ENCODE assay signal across 8 mouse cellular contexts in the genomic region with DNA sequence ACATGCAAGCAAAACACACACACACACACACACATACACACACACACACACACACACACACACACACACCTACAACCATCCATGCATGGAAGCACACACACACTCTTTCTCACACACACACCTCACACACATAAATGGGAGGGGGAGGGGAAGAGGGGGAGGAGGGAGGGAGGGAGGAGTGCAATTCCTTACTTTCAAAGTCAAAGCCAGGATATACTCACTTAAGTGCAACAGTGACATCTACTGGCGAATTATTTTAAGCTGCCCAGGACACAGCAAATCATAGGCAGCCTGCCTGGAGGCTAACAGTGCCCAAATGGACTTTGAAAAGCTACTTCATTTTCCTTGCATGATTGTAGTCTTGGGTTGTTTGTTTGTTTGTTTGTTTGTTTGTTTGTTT.
A peak's percentile ranks its signal among the peaks of the same experiment; 100 is the strongest.
DNase-seq lines count a peak whose midpoint lies in the region; ATAC-seq and TF ChIP-seq lines count a peak whose summit lies in the region.

No protein-coding gene starts in this region.

- H3K4me1 ChIP-seq in cortical plate, adult 2 months (ENCODE audit: control insufficient read depth, insufficient read depth, low read length): no peaks in the 10 kb centered on the region
- no peaks in the 10 kb centered on the region; the same call in 1 of the 2 replicates for H3K4me1 ChIP-seq in kidney, embryonic 14.5 days (ENCODE audit: control insufficient read depth, insufficient read depth, low read length)
- H3K4me1 ChIP-seq in limb, embryonic 12.5 days (replicated peaks): peaks cover 19% of the 10 kb centered on the region
- H3K4me1 ChIP-seq in midbrain, embryonic 16.5 days (ENCODE audit: control insufficient read depth, insufficient read depth, low read length): no peaks in the 10 kb centered on the region; the same call in 1 of the 2 replicates

- H3K27me3 ChIP-seq in kidney, embryonic 14.5 days (ENCODE audit: control insufficient read depth, insufficient read depth, low read length): no peaks in the 10 kb centered on the region
- no peaks in the 10 kb centered on the region for H3K27me3 ChIP-seq in limb, embryonic 12.5 days
- H3K27me3 ChIP-seq in midbrain, embryonic 16.5 days (ENCODE audit: control insufficient read depth, insufficient read depth, low read depth, low read length): no peaks in the 10 kb centered on the region

- 0% methylated on average over 1 of the region's 1 CpGs for WGBS in kidney, embryonic 14.5 days
- WGBS in limb, embryonic 12.5 days: 0% methylated on average over 1 of the region's 1 CpGs
- 0% methylated on average over 1 of the region's 1 CpGs for WGBS in midbrain, embryonic 16.5 days

- peak; percentile 75 for DNase-seq in 416B (ENCODE audit: low read depth)
- DNase-seq in NIH3T3 (ENCODE audit: low read depth): peak; percentile 96
- peak; percentile 73 for DNase-seq in heart, adult 8-10 months (ENCODE audit: low spot score)
- peak; percentile 8 for DNase-seq in thymus, postnatal 25 days

- no peak overlapping the region for H3K27ac ChIP-seq in cortical plate, adult 2 months (ENCODE audit: insufficient read depth, low read length)
- no peak overlapping the region for H3K27ac ChIP-seq in kidney, embryonic 14.5 days (ENCODE audit: low read depth, low read length)
- H3K27ac ChIP-seq in limb, embryonic 12.5 days: no peak overlapping the region
- no peak overlapping the region for H3K27ac ChIP-seq in midbrain, embryonic 16.5 days (ENCODE audit: low read length)

- peak; percentile 65 for TF ChIP-seq CTCF in cortical plate, adult 2 months (IDR thresholded peaks at IDR 0.05; ENCODE audit: extremely low read depth, insufficient read depth, low read length)

- no peak overlapping the region for H3K4me2 ChIP-seq in kidney, embryonic 14.5 days (replicated peaks; ENCODE audit: low read depth, low read length)
- no peak overlapping the region for H3K4me2 ChIP-seq in limb, embryonic 12.5 days
- no peak overlapping the region for H3K4me2 ChIP-seq in midbrain, embryonic 16.5 days (ENCODE audit: low read length)

- TF ChIP-seq POLR2A in cortical plate, adult 2 months (IDR thresholded peaks at IDR 0.05; ENCODE audit: extremely low read depth, insufficient read depth, low read length): no peak

- no peak overlapping the region for H3K9ac ChIP-seq in kidney, embryonic 14.5 days (ENCODE audit: low read depth, low read length)
- H3K9ac ChIP-seq in limb, embryonic 12.5 days (replicated peaks): no peak overlapping the region
- H3K9ac ChIP-seq in midbrain, embryonic 16.5 days (ENCODE audit: low read depth, low read length): no peak overlapping the region

- no peaks in the 10 kb centered on the region for H3K9me3 ChIP-seq in kidney, embryonic 14.5 days (ENCODE audit: control insufficient read depth, low read length)
- no peaks in the 10 kb centered on the region for H3K9me3 ChIP-seq in limb, embryonic 12.5 days
- no peaks in the 10 kb centered on the region for H3K9me3 ChIP-seq in midbrain, embryonic 16.5 days (replicated peaks; ENCODE audit: control insufficient read depth, low read length, poor library complexity, severe bottlenecking)

- H3K36me3 ChIP-seq in kidney, embryonic 14.5 days (ENCODE audit: control insufficient read depth, insufficient read depth, low read length): no peaks in the 10 kb centered on the region
- no peaks in the 10 kb centered on the region for H3K36me3 ChIP-seq in limb, embryonic 12.5 days
- no peaks in the 10 kb centered on the region for H3K36me3 ChIP-seq in midbrain, embryonic 16.5 days (ENCODE audit: control insufficient read depth, insufficient read depth, low read length)

- H3K4me3 ChIP-seq in cortical plate, adult 2 months (ENCODE audit: insufficient read depth, low read length): no peak overlapping the region
- no peak overlapping the region for H3K4me3 ChIP-seq in kidney, embryonic 14.5 days (ENCODE audit: low read length)
- H3K4me3 ChIP-seq in limb, embryonic 12.5 days (replicated peaks): no peak overlapping the region
- H3K4me3 ChIP-seq in midbrain, embryonic 16.5 days (ENCODE audit: low read depth, low read length): no peak overlapping the region

- ATAC-seq in kidney, embryonic 14.5 days (ENCODE audit: low FRiP score, low TSS enrichment): peak; percentile 76
- peak; percentile 74 for ATAC-seq in limb, embryonic 12.5 days (ENCODE audit: insufficient number of reproducible peaks, insufficient read depth, low FRiP score, low TSS enrichment, low read depth)
- peak; percentile 89 for ATAC-seq in midbrain, embryonic 16.5 days

Comparison
In these comparisons a context has a peak if more than half of its experiments do, and no peak if none do; other contexts are left out.
1. DNase-seq: peak in every context shown above with its lines; median percentile 96 in NIH3T3; 75 in 416B; 73 in heart, adult 8-10 months; 8 in thymus, postnatal 25 days.